Mouse (Mus musculus): ENCODE results near the gene Vmn1r219. TPM values are rescaled to one million over a fixed set of nuclear protein-coding genes. Genes with fewer than 3 reads are reported as not detected.
"Not testable (repeated sequence)": the region's sequence is repeated elsewhere in the genome, so short reads cannot be mapped to it uniquely, and the experiment has no call there.

Gene Vmn1r219
- total RNA-seq (2014; rRNA removed): not detected in 2 replicates
- not detected in 2 replicates for polyA plus RNA-seq (2015; fragmentation: Nextera tagmentation; extraction: Ambion mirVana)

DNA sequence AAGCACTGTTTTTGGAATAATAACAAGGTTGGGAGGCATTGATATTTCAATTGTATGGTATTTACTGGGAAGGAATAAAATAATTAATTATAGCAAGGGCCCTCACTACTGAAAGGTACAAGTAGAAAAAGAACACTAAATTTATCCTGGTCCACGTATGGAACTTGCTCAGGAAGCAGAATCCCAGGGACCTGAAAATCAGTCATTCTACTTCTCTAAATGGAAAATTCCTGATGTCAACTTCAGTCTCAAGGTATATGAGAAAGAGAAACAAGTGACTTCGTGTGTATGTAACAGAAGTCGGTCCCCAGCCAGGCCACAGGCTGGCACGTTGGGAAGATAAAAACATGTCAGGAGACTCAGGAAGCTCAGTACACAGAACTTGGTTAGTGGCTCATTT is at the start of gene Vmn1r219:
Gene Vmn1r219, plus strand, starts transcription at position 301 of the 400 bp plus-strand sequence.
- Histone ChIP-seq H3K27me3 (ENCODE audit: insufficient read depth, low read length) (no peaks in the 10 kb centered on the region), H3K4me1 (ENCODE audit: insufficient read depth) (no peaks in the 10 kb centered on the region), H3K36me3 (ENCODE audit: insufficient read depth) (no peaks in the 10 kb centered on the region), H3K27ac (ENCODE audit: low read depth, low read length) (no peak within 1 kb of the TSS), H3K9me3 (ENCODE audit: low read length) (no peaks in the 10 kb centered on the region), H3K4me2 (ENCODE audit: low read depth) (no peak within 1 kb of the TSS), H3K4me3 (ENCODE audit: low read depth, low read length) (no peak within 1 kb of the TSS), H3K9ac (no peak within 1 kb of the TSS)
- 85% methylated on average over 4 of the region's 4 CpGs for WGBS
- TF ChIP-seq CTCF (IDR thresholded peaks at IDR 0.05; ENCODE audit: low read depth): no peak
- no peak for DNase-seq
- no peak for ATAC-seq

- H3K4me1 ChIP-seq (ENCODE audit: insufficient read depth); DNase-seq; H3K4me3 ChIP-seq (ENCODE audit: low read depth, low read length); H3K9me3 ChIP-seq (ENCODE audit: low read length); ATAC-seq; H3K4me2 ChIP-seq (ENCODE audit: low read depth); H3K27ac ChIP-seq (ENCODE audit: low read depth, low read length); H3K36me3 ChIP-seq (ENCODE audit: insufficient read depth); H3K9ac ChIP-seq; H3K27me3 ChIP-seq (ENCODE audit: insufficient read depth, low read length): not testable (repeated sequence)
- 84% methylated on average over 1 of the region's 1 CpGs for WGBS
Measured at GRCm38 (mm10) chr13:23118126-23118525, 41.0 kb upstream of the Vmn1r219 start, which contains the start of gene Vmn1r217. TSS of gene Vmn1r217 (minus strand) at chr13:23118226.

DNA sequence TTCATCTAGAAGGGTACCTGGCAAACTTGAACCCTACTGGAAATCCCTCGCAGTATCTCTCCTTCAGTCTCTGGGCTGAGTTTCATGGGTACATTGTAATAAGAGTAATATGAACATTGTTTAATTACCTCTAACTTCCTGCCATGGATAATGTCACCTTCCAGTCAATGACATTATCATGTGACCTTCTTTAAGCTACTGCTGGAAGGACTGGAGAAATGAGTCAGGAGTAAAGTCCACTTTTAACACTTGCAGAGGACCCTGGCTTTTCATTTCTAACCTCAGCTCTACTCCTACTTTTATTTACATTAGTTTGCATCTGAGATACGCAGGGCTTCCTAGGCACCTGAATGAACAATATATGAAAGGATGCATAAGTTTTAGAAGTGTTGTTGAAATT is 38.5 kb upstream of the Vmn1r219 start:
- no peak for TF ChIP-seq CTCF (IDR thresholded peaks at IDR 0.05; ENCODE audit: low read depth)
- no peak for DNase-seq
- Histone ChIP-seq H3K27me3 (ENCODE audit: insufficient read depth, low read length) (no peaks in the 10 kb centered on the region), H3K27ac (ENCODE audit: low read depth, low read length) (no peak overlapping the region), H3K4me3 (ENCODE audit: low read depth, low read length) (no peak overlapping the region), H3K36me3 (ENCODE audit: insufficient read depth) (no peaks in the 10 kb centered on the region), H3K4me1 (ENCODE audit: insufficient read depth) (no peaks in the 10 kb centered on the region), H3K9ac (no peak overlapping the region), H3K9me3 (ENCODE audit: low read length) (no peaks in the 10 kb centered on the region), H3K4me2 (ENCODE audit: low read depth) (no peak overlapping the region)
- 93% methylated on average over 2 of the region's 2 CpGs for WGBS
- no peak for ATAC-seq

DNA sequence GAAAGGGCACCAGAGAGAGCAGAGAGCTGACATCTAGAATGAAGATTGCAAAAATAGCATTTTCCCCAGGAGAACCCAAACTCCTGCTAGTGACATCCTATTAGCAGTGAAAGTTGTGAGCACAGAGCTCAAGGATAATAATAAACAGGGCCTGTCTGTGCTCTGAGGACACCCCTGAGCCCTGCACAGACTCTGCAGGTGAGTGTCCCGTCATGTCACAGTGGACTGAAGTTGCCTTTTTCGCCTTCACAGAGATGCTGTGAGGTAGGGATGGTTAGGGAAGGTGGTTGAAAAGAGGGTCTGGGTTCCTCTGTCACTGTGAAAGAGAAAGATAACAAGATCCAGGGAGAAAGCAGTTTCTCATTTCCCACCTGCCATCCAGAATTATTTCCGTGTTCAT is 26.0 kb upstream of the Vmn1r219 start, which contains the start of gene Vmn1r218:
Gene Vmn1r218, plus strand, starts transcription at position 57 of the 400 bp plus-strand sequence.
- Histone ChIP-seq H3K27me3 (ENCODE audit: insufficient read depth, low read length) (no peaks in the 10 kb centered on the region), H3K9me3 (ENCODE audit: low read length) (no peaks in the 10 kb centered on the region), H3K4me1 (ENCODE audit: insufficient read depth) (no peaks in the 10 kb centered on the region), H3K36me3 (ENCODE audit: insufficient read depth) (no peaks in the 10 kb centered on the region), H3K4me2 (ENCODE audit: low read depth) (no peak within 1 kb of the TSS), H3K27ac (ENCODE audit: low read depth, low read length) (no peak within 1 kb of the TSS), H3K9ac (no peak within 1 kb of the TSS), H3K4me3 (ENCODE audit: low read depth, low read length) (no peak within 1 kb of the TSS)
- TF ChIP-seq CTCF (IDR thresholded peaks at IDR 0.05; ENCODE audit: low read depth): no peak
- WGBS: 65% methylated on average over 3 of the region's 3 CpGs
- DNase-seq (no peak), ATAC-seq (no peak)

- WGBS: 46% methylated on average over 1 of the region's 1 CpGs
Measured at GRCm38 (mm10) chr13:23133501-23133900, 25.6 kb upstream of the Vmn1r219 start.

DNA sequence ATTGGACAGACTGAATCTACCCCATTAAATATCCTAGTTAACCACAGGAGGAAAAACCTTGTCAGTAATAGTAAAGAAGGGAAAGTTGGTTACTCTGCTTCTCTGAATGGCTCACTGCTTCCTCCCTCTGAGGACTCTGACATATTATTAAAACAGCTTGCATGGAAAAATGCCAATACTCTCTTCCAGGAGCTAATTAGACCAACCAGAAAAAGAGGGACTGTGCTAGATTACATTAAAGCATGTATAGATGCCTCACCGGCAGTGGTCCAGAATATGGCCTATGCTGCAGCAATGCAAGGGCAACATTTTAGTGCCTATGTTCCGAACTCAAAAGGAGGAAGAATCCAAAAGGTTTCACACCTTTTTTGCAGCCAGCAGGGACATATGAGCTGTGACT is 20.2 kb upstream of the Vmn1r219 start:
- ATAC-seq (peak; percentile 55), DNase-seq (peak; percentile 53)
- Histone ChIP-seq H3K27ac (ENCODE audit: low read depth, low read length) (no peak overlapping the region), H3K4me1 (ENCODE audit: insufficient read depth) (no peaks in the 10 kb centered on the region), H3K4me3 (ENCODE audit: low read depth, low read length) (no peak overlapping the region), H3K27me3 (ENCODE audit: insufficient read depth, low read length) (no peaks in the 10 kb centered on the region), H3K9ac (no peak overlapping the region), H3K36me3 (ENCODE audit: insufficient read depth) (no peaks in the 10 kb centered on the region), H3K4me2 (ENCODE audit: low read depth) (no peak overlapping the region), H3K9me3 (ENCODE audit: low read length) (no peaks in the 10 kb centered on the region)
- no peak for TF ChIP-seq CTCF (IDR thresholded peaks at IDR 0.05; ENCODE audit: low read depth)
- WGBS: 39% methylated on average over 2 of the region's 2 CpGs

More at GRCm38 (mm10) chr13:23133501-23133900, 25.6 kb upstream of the Vmn1r219 start:
- Histone ChIP-seq H3K9ac (no peak overlapping the region), H3K27me3 (ENCODE audit: insufficient read depth, low read length) (no peaks in the 10 kb centered on the region), H3K4me3 (ENCODE audit: low read depth, low read length) (no peak overlapping the region), H3K4me2 (ENCODE audit: low read depth) (no peak overlapping the region), H3K4me1 (ENCODE audit: insufficient read depth) (no peaks in the 10 kb centered on the region), H3K36me3 (ENCODE audit: insufficient read depth) (no peaks in the 10 kb centered on the region), H3K27ac (ENCODE audit: low read depth, low read length) (no peak overlapping the region), H3K9me3 (ENCODE audit: low read length) (no peaks in the 10 kb centered on the region)
- ATAC-seq (no peak), DNase-seq (no peak)
- TF ChIP-seq CTCF (IDR thresholded peaks at IDR 0.05; ENCODE audit: low read depth): no peak

DNA sequence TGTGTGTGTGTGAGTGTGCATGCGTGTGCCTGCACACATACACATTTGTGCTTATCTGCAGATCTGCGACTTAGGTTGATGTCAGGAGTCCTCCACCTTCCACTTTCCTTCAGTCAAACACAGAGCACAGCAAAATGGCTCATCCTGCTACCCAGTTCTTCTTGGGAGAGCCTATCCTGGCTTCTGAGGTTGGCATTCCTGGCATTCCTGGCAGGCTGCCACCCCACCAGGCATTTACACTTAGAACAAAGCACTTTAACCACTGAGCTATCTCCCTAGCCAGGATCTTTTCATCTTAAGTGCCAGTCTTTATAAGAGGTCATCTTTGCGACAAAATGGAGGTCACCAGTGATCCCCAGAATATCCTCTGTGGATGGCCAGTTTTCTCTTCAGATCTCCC is 1.3 kb upstream of the Vmn1r219 start:
- Histone ChIP-seq H3K4me2 (ENCODE audit: low read depth) (no peak overlapping the region), H3K27ac (ENCODE audit: low read depth, low read length) (no peak overlapping the region), H3K36me3 (ENCODE audit: insufficient read depth) (no peaks in the 10 kb centered on the region), H3K9me3 (ENCODE audit: low read length) (no peaks in the 10 kb centered on the region), H3K27me3 (ENCODE audit: insufficient read depth, low read length) (no peaks in the 10 kb centered on the region), H3K4me1 (ENCODE audit: insufficient read depth) (no peaks in the 10 kb centered on the region), H3K9ac (no peak overlapping the region), H3K4me3 (ENCODE audit: low read depth, low read length) (no peak overlapping the region)
- DNase-seq (no peak), ATAC-seq (no peak)
- TF ChIP-seq CTCF (IDR thresholded peaks at IDR 0.05; ENCODE audit: low read depth): no peak
- WGBS: 59% methylated on average over 3 of the region's 3 CpGs

DNA sequence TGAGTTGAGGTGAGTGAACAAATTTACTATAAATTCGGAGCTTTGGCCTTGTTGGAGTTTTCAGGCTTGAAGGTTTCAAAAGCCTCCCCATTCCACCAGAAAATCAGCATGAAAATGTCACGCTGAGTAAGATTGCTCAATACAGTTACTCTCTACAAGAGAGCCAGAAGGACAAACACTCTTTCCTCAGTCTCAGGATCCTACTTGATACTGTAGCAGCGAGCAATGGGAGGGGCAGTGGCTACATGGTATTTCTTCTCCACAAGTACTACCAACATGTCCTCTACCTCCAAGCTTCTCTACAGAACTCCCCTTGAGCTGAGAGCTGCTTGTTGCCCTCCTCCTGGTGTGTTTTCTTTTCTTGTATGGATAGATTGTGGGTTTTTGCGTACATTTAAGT is 7.4 kb downstream of the Vmn1r219 start:
- not testable (repeated sequence) for H3K4me3 ChIP-seq (ENCODE audit: low read depth, low read length); H3K4me1 ChIP-seq (ENCODE audit: insufficient read depth); ATAC-seq; H3K9ac ChIP-seq; H3K9me3 ChIP-seq (ENCODE audit: low read length); H3K27me3 ChIP-seq (ENCODE audit: insufficient read depth, low read length); H3K4me2 ChIP-seq (ENCODE audit: low read depth); DNase-seq; H3K27ac ChIP-seq (ENCODE audit: low read depth, low read length); H3K36me3 ChIP-seq (ENCODE audit: insufficient read depth)
- 85% methylated on average over 4 of the region's 4 CpGs for WGBS

All from forebrain, postnatal 0 days (tissue).